Mouse (Mus musculus) inflammation-experienced regulatory T-cells, adult 6 months (primary cell): ENCODE data around the gene Eva1b. TPM values are rescaled to one million over a fixed set of nuclear protein-coding genes. Genes with fewer than 3 reads are reported as not detected.

Experiments used
- polyA plus RNA-seq, 3 experiments: library from polyadenylated mRNA; unstranded; fragments of 100-300 nt; shearing (Covaris generic); gene quantifications; one replicate each; pipeline ENCODE4 v1.2.1; 2017

Gene Eva1b
- polyA plus RNA-seq, 3 experiments from 2014 or later = 8.5 to 14.5 (median 11.7) TPM

Other genes with a start within 250 kb of the Eva1b start
- gene Csf3r, start 123.2 kb upstream of the Eva1b start, polyA plus RNA-seq = under 1 TPM in 1 of 3 experiments, not detected in 2; 0.44 TPM
- gene Mrps15, start 100.8 kb upstream of the Eva1b start, polyA plus RNA-seq = 10 to 100 TPM; 56.3 to 65.7 (median 64.4) TPM
- gene Oscp1, start 89.2 kb upstream of the Eva1b start, polyA plus RNA-seq = under 1 TPM; 0.24 to 0.66 (median 0.26) TPM
- 10 to 100 TPM; 55.6 to 76.5 (median 73.4) TPM for gene Lsm10, start 51.1 kb upstream of the Eva1b start, polyA plus RNA-seq
- gene Stk40, start 43.8 kb upstream of the Eva1b start, polyA plus RNA-seq = 10 to 100 TPM; 11.0 to 27.7 (median 16.5) TPM
- gene Sh3d21, start 15.7 kb downstream of the Eva1b start, polyA plus RNA-seq = 1 to 10 TPM in 1 of 3 experiments, under 1 TPM in 2; 0.24 to 1.3 (median 0.59) TPM
- gene Thrap3, start 55.0 kb downstream of the Eva1b start, polyA plus RNA-seq = 100 to 1,000 TPM; 198 to 359 (median 205) TPM
- 1 to 10 TPM; 3.2 to 6.6 (median 5.1) TPM for gene Map7d1, start 108.6 kb downstream of the Eva1b start, polyA plus RNA-seq
- gene Trappc3, start 114.6 kb downstream of the Eva1b start, polyA plus RNA-seq = 10 to 100 TPM; 55.8 to 71.3 (median 70.8) TPM
- not detected for gene Col8a2, start 139.0 kb downstream of the Eva1b start, polyA plus RNA-seq
- 10 to 100 TPM; 15.9 to 22.5 (median 22.1) TPM for gene Adprhl2, start 174.0 kb downstream of the Eva1b start, polyA plus RNA-seq
- gene Tekt2, start 177.9 kb downstream of the Eva1b start, polyA plus RNA-seq = not detected